14 mouse cellular contexts compared by ENCODE assay signal in genomic region chr19:4279487-4279886, GRCm38 (mm10). TPM values are rescaled to one million over a fixed set of nuclear protein-coding genes. Genes with fewer than 3 reads are reported as not detected.
DNase-seq lines count a peak whose midpoint lies in the region; ATAC-seq and TF ChIP-seq lines count a peak whose summit lies in the region.
"Had no signal": no experiment of that assay in that cellular context is flagged by ENCODE, and none has a peak within 500 bp of the region (broad histone marks: within the 10 kb centered on the region; RNA-seq: fewer than 3 reads in every experiment).

No protein-coding gene starts in this region.

- no peak overlapping the region for H3K9ac ChIP-seq in kidney, postnatal 0 days (ENCODE audit: low read depth, low read length)
- H3K9ac ChIP-seq: kidney, embryonic 15.5 days; liver, embryonic 13.5 days had no signal

- no peaks in the 10 kb centered on the region for H3K36me3 ChIP-seq in kidney, postnatal 0 days (ENCODE audit: insufficient read depth, low read length)
- H3K36me3 ChIP-seq: liver, embryonic 13.5 days had no signal

- H3K9me3 ChIP-seq in kidney, postnatal 0 days (replicated peaks; ENCODE audit: low read length): no peaks in the 10 kb centered on the region
- H3K9me3 ChIP-seq: kidney, embryonic 15.5 days; liver, embryonic 13.5 days had no signal

- no peak for ATAC-seq in kidney, postnatal 0 days (replicated peaks; ENCODE audit: low FRiP score, low read depth)

- peak; percentile 50 for TF ChIP-seq CTCF in kidney, postnatal 0 days (IDR thresholded peaks at IDR 0.05; ENCODE audit: low read depth)

- 98% methylated on average over 1 of the region's 1 CpGs for WGBS in kidney, postnatal 0 days

- H3K4me1 ChIP-seq in kidney, postnatal 0 days (replicated peaks; ENCODE audit: insufficient read depth, low read length): no peaks in the 10 kb centered on the region

- no peaks in the 10 kb centered on the region for H3K27me3 ChIP-seq in kidney, postnatal 0 days (ENCODE audit: insufficient read depth, low read length)
- H3K27me3 ChIP-seq: kidney, embryonic 15.5 days had no signal

- no peak overlapping the region for H3K27ac ChIP-seq in kidney, postnatal 0 days
- H3K27ac ChIP-seq: kidney, embryonic 15.5 days; liver, embryonic 13.5 days had no signal

- H3K4me3 ChIP-seq in kidney, postnatal 0 days (replicated peaks; ENCODE audit: low read depth, low read length): no peak overlapping the region
- H3K4me3 ChIP-seq: kidney, embryonic 15.5 days; liver, embryonic 13.5 days; megakaryocyte, embryonic 14.5 days had no signal

- no peak overlapping the region for H3K4me2 ChIP-seq in kidney, postnatal 0 days (ENCODE audit: low read length)
- H3K4me2 ChIP-seq: kidney, embryonic 15.5 days; liver, embryonic 13.5 days had no signal

- no peak for DNase-seq in kidney, postnatal 0 days (ENCODE audit: low spot score)
- no peak for DNase-seq in kidney, adult 8-10 months
- peak; percentile 58 for DNase-seq in thymus, postnatal 4 days
- no peak for DNase-seq in thymus, postnatal 25 days
- peak; percentile 88 for DNase-seq in R1 (ENCODE audit: low read depth, low spot score)
- no peak for DNase-seq in adipocyte (ENCODE audit: low spot score)
- no peak for DNase-seq in adrenal gland, postnatal 4 days (ENCODE audit: low spot score in 2 of 2)
- DNase-seq: cerebellum, postnatal 36 days; heart, adult 18-20 months; liver, embryonic 13.5 days; spleen, adult 18-20 months; thymus, adult 18-20 months had no signal

RNA-seq across cellular contexts. Expression of gene Ankrd13d, which starts 3.5 kb away (rescaled TPM):
- 3.9 and 5.4 TPM in 2 replicates for polyA plus RNA-seq in kidney, postnatal 0 days (2015; fragmentation: Nextera tagmentation; extraction: Ambion mirVana)
- 1 to 10 TPM; 8.2 to 8.8 TPM for total RNA-seq in adrenal gland, postnatal 4 days (2021)

RNA-seq across cellular contexts. Expression of gene Ssh3, which starts 10.5 kb away (rescaled TPM):
- 15.6 and 18.8 TPM in 2 replicates for polyA plus RNA-seq in kidney, postnatal 0 days (2015; fragmentation: Nextera tagmentation; extraction: Ambion mirVana)
- total RNA-seq in adrenal gland, postnatal 4 days (2021): 10 to 100 TPM; 37.6 to 40.9 TPM

RNA-seq across cellular contexts. Expression of gene Grk2, which starts 26.5 kb away (rescaled TPM):
- polyA plus RNA-seq in kidney, postnatal 0 days (2015; fragmentation: Nextera tagmentation; extraction: Ambion mirVana): 12.8 and 14.4 TPM in 2 replicates
- 10 to 100 TPM; 54.6 to 57.8 TPM for total RNA-seq in adrenal gland, postnatal 4 days (2021)

RNA-seq across cellular contexts. Expression of gene Pold4, which starts 47.8 kb away (rescaled TPM):
- 40.9 and 43.6 TPM in 2 replicates for polyA plus RNA-seq in kidney, postnatal 0 days (2015; fragmentation: Nextera tagmentation; extraction: Ambion mirVana)
- total RNA-seq in adrenal gland, postnatal 4 days (2021): 10 to 100 TPM; 32.7 to 34.3 TPM

Comparison
In these comparisons a context has a peak if more than half of its experiments do, and no peak if none do; other contexts are left out.
1. DNase-seq: peak in thymus, postnatal 4 days (single experiment) and R1 (single experiment); none in kidney, postnatal 0 days (single experiment), kidney, adult 8-10 months (0 of 2), thymus, postnatal 25 days (single experiment), adipocyte (single experiment) and adrenal gland, postnatal 4 days (0 of 2).